Mouse (Mus musculus) splenic B cell, adult 2 months (primary cell): Measurements from ENCODE around the gene Rnf168.
A peak's percentile ranks its signal among the peaks of the same experiment; 100 is the strongest.
"Not testable (repeated sequence)": the region's sequence is repeated elsewhere in the genome, so short reads cannot be mapped to it uniquely, and the experiment has no call there.

ENCODE experiments used
- DNase-seq: peaks from one replicate; pipeline ENCODE4 v3.0.0-alpha.2; 2011; ENCODE audit warnings: low read depth, low spot score
- H3K27me3 ChIP-seq: 2 replicates; pipeline ENCODE4 v1.6.1; 2012; ENCODE audit warnings: mild to moderate bottlenecking, low read length, moderate library complexity, mixed read lengths; ENCODE audit not compliant: control insufficient read depth, poor library complexity, insufficient read depth, severe bottlenecking
- H3K36me3 ChIP-seq: 2 replicates; pipeline ENCODE4 v1.6.1; 2012; ENCODE audit warnings: mild to moderate bottlenecking, low read length, moderate library complexity, mixed read lengths; ENCODE audit not compliant: control insufficient read depth, poor library complexity, insufficient read depth, severe bottlenecking

Rnf168 gene

DNA sequence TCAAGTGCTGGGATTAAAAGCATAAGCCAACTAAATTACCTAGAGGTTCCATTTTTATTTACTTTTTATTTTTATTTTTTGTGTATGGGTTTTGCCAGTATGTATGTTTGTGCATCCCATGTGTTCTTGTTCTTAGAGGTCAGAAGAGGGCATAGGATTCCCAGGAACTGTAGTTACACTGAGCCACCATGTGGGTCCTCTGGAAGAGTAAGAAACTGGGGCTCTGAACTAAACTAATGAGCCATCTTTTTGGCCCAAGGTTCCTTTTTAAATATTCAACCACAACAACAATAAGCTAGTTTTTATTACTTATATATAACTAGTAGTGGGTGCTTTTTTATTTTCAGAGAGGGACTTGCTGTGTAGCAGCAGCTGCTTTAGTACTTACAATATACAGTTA is 5.3 kb downstream of the Rnf168 start:
- no peaks in the 10 kb centered on the region for H3K27me3 ChIP-seq
- peaks cover 10% of the 10 kb centered on the region for H3K36me3 ChIP-seq
- DNase-seq = no peak

DNA sequence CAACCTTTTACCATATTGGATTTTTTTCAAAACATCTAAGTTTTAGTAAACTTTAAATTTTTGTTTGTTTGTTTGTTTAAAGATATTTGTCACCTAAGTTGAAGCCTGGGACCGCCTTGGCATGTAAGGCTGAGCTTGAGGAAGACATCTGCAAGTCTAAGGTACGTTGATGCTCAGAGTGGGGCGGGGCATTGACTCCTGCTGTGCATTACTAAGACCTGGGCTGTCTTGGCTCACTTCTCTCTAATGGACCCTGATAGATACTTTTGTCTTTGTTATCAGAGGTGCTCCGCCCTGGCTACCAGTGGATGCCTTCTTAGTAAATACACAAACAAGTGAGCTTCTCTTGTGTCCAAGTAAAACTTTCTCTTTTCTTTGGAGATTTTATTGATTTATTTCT is 14.6 kb downstream of the Rnf168 start:
- DNase-seq = no peak
- Histone ChIP-seq H3K36me3 (peaks cover 25% of the 10 kb centered on the region), H3K27me3 (no peaks in the 10 kb centered on the region)

DNA sequence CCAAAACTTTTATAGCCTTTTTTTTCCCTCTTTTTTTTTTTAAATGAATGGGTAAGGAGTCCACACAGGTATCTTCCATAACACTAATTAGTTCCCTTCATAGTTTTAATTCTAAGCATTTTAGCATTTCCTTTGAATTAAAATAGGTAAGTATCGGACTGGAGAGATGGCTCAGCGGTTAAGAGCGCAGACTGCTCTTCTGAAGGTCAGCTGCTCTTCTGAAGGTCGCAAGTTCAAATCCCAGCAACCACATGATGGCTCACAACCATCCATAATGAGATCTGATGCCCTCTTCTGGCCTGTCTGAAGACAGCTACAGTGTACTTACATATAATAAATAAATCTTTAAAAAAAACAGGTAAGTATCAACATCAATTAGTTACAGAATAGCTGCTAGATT is 22.4 kb downstream of the Rnf168 start:
- not testable (repeated sequence) for DNase-seq, H3K36me3 ChIP-seq, H3K27me3 ChIP-seq

GRCm38 (mm10) chr16:32303046-32303445 is 25.8 kb downstream of the Rnf168 start:
- Histone ChIP-seq H3K36me3 (peaks cover 3% of the 10 kb centered on the region; the same call in 1 of the 2 replicates), H3K27me3 (no peaks in the 10 kb centered on the region)
- no peak for DNase-seq

GRCm38 (mm10) chr16:32303886-32304285 is 26.6 kb downstream of the Rnf168 start:
- no peak for DNase-seq
- Histone ChIP-seq H3K36me3 (peaks cover 3% of the 10 kb centered on the region; the same call in 1 of the 2 replicates), H3K27me3 (no peaks in the 10 kb centered on the region)

- Histone ChIP-seq H3K27me3 (no peaks in the 10 kb centered on the region), H3K36me3 (no peaks in the 10 kb centered on the region)
- no peak for DNase-seq
Observed at GRCm38 (mm10) chr16:32311970-32312369, 34.7 kb downstream of the Rnf168 start.

DNA sequence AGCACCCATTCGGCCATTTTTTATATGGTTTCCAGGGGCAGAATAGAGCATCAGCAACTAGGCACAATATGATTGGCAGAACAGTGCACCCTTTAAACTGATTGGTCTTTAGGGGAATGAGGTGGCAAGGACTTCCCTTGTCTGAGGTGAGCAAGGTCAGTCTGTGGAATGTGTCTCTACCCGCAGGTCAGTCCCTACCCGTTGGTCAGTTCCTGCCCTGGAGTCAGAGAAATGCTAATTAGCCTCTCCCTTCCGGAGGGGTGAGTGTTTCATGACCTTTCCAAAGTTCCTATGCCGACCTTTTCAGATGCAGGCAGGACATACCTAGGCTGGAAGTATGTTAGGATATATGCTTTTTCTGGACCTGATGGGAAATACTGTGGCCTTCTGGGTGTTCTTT is 35.1 kb downstream of the Rnf168 start:
- DNase-seq = no peak
- Histone ChIP-seq H3K36me3 (no peaks in the 10 kb centered on the region), H3K27me3 (no peaks in the 10 kb centered on the region)

GRCm38 (mm10) chr16:32312859-32313258 is 35.6 kb downstream of the Rnf168 start:
- Histone ChIP-seq H3K27me3 (no peaks in the 10 kb centered on the region), H3K36me3 (no peaks in the 10 kb centered on the region)
- no peak for DNase-seq

- Histone ChIP-seq H3K36me3 (no peaks in the 10 kb centered on the region), H3K27me3 (no peaks in the 10 kb centered on the region)
- DNase-seq = no peak
Observed at GRCm38 (mm10) chr16:32316601-32317000, 39.3 kb downstream of the Rnf168 start.

GRCm38 (mm10) chr16:32323953-32324352 is 46.7 kb downstream of the Rnf168 start:
- no peak for DNase-seq
- Histone ChIP-seq H3K27me3 (no peaks in the 10 kb centered on the region), H3K36me3 (no peaks in the 10 kb centered on the region)

- H3K36me3 ChIP-seq = no peaks in the 10 kb centered on the region
- DNase-seq = no peak
- H3K27me3 ChIP-seq = no peaks in the 10 kb centered on the region
Observed at GRCm38 (mm10) chr16:32330876-32331670, 53.8 kb downstream of the Rnf168 start.

DNA sequence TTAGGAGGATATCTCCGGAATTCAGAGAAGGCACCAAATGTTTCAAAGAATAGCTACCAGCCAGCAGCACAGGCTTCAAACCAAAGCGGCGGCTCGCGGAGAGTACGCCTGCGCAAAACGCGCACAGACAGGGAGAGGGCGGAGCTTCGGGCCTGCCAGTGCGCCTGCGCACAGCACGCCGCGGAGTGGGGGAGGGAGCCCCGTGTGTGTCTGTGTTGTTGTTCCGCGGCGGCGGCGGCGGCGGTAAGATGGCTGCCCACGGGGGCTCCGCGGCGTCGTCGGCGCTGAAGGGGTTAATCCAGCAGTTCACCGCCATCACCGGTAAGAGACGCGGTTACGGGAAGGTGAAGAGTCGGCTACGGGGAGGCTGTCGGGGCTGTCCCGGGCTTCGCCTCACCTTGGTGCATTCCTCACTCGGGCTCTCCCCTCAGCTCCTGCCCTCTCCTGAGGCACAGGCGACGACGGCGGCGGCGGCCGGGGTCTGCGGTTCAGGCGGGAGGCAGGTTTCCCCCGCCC is 54.8 kb downstream of the Rnf168 start, which contains the start of gene Ubxn7:
Ubxn7 (plus strand) TSS at position 218 of the 516 bp plus-strand sequence.
- H3K36me3 ChIP-seq = no peaks in the 10 kb centered on the region
- peak; percentile 97 for DNase-seq
- H3K27me3 ChIP-seq = no peaks in the 10 kb centered on the region

- Histone ChIP-seq H3K36me3 (no peaks in the 10 kb centered on the region), H3K27me3 (no peaks in the 10 kb centered on the region)
- DNase-seq = peak; percentile 68
Observed at GRCm38 (mm10) chr16:32332556-32333511, 55.6 kb downstream of the Rnf168 start.

DNA sequence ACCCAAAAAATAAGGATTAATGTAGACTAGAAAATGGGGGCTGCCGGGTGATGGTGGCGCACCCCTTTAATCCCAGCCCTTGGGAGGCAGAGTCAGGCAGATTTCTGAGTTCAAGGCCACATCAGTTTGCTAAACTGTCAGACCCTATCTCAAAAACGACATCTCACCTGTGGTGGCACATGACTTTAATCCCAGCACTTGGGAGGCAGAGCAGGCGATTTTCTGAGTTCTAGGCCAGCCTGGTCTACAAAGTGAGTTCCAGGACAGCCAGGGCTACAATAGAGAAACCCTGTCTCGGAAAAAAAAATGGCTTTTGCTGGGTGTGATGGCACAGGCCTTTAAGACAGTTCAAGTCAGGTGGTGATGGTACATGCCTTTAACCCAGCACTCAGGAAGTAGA is 57.9 kb downstream of the Rnf168 start:
- no peaks in the 10 kb centered on the region for H3K36me3 ChIP-seq
- H3K27me3 ChIP-seq = no peaks in the 10 kb centered on the region
- DNase-seq = no peak
